Mouse (Mus musculus) limb, embryonic 11.5 days (tissue): ENCODE data around the gene Cenpc1. TPM values are rescaled to one million over a fixed set of nuclear protein-coding genes. Genes with fewer than 3 reads are reported as not detected.

Experiments
- ATAC-seq: fragments of 200-750 bp; cut with Nextera tagmentation; 2 replicates; pipeline ENCODE4 v1.8.0; 2017; ENCODE audit warnings: low read depth; ENCODE audit not compliant: insufficient number of reproducible peaks, low FRiP score, low TSS enrichment
- DNase-seq: peaks from one replicate; pipeline ENCODE4 v3.0.0-alpha.2; 2015; ENCODE audit warnings: low spot score
- H3K27ac ChIP-seq: fragments of 300-500 bp; sonication (generic); replicated peaks from 2 replicates; pipeline ENCODE4 v1.5.1; 2014; ENCODE audit warnings: low read depth, mild to moderate bottlenecking, low read length
- H3K27me3 ChIP-seq: fragments of 300-500 bp; sonication (generic); 2 replicates; pipeline ENCODE4 v1.6.1; 2014; ENCODE audit warnings: mild to moderate bottlenecking, low read length, mixed read lengths; ENCODE audit not compliant: control insufficient read depth, insufficient read depth
- H3K36me3 ChIP-seq: fragments of 300-500 bp; sonication (generic); 2 replicates; pipeline ENCODE4 v1.6.1; 2014; ENCODE audit warnings: mild to moderate bottlenecking, low read length, moderate library complexity, mixed read lengths; ENCODE audit not compliant: control insufficient read depth, insufficient read depth
- H3K4me1 ChIP-seq: fragments of 300-500 bp; sonication (generic); 2 replicates; pipeline ENCODE4 v1.6.1; 2014; ENCODE audit warnings: low read length, mixed read lengths; ENCODE audit not compliant: control insufficient read depth, insufficient read depth
- H3K4me2 ChIP-seq: fragments of 300-500 bp; sonication (generic); 2 replicates; pipeline ENCODE4 v1.6.1; 2014; ENCODE audit warnings: low read depth, mild to moderate bottlenecking, moderate library complexity; ENCODE audit not compliant: severe bottlenecking
- H3K4me3 ChIP-seq: fragments of 300-500 bp; sonication (generic); 2 replicates; pipeline ENCODE4 v1.5.1; 2014; ENCODE audit warnings: low read depth, low read length
- H3K9ac ChIP-seq: fragments of 300-500 bp; sonication (generic); 2 replicates; pipeline ENCODE4 v1.6.1; 2014; ENCODE audit warnings: mild to moderate bottlenecking, low read length
- H3K9me3 ChIP-seq: fragments of 300-500 bp; sonication (generic); 2 replicates; pipeline ENCODE4 v1.6.1; 2016; ENCODE audit warnings: low read length; ENCODE audit not compliant: control insufficient read depth
- WGBS: fragments of 180-500 bp; shearing (Covaris S2); extraction: QIAGEN DNeasy Blood & Tissue Kit; methylation state at CpG from one replicate; pipeline ENCODE4 v1.1.7; 2014; 5-methylcytosine and 5-hydroxymethylcytosine counted together
- polyA plus RNA-seq: library from polyadenylated mRNA; unstranded; fragments of >200 nt; fragmentation: Nextera tagmentation; extraction: Ambion mirVana; gene quantifications from 2 replicates; pipeline ENCODE4 v1.2.1, GENCODE M21; 2014

The Cenpc1 gene
- polyA plus RNA-seq, 1 experiment from 2014 or later = 39.7 TPM

- no peak overlapping the region for H3K4me3 ChIP-seq
- no peaks in the 10 kb centered on the region for H3K9me3 ChIP-seq
- H3K27me3 ChIP-seq = no peaks in the 10 kb centered on the region
- no peak for DNase-seq
- H3K4me1 ChIP-seq = no peaks in the 10 kb centered on the region
- no peaks in the 10 kb centered on the region for H3K36me3 ChIP-seq
- no peak overlapping the region for H3K27ac ChIP-seq
- no peak overlapping the region for H3K4me2 ChIP-seq
- ATAC-seq = no peak
- no peak overlapping the region for H3K9ac ChIP-seq
- WGBS = 83% methylated on average over 4 of the region's 4 CpGs
Observed at GRCm38 (mm10) chr5:85986734-85987515, 78.5 kb downstream of the Cenpc1 start.

- Histone ChIP-seq H3K4me3 (no peak overlapping the region), H3K9me3 (no peaks in the 10 kb centered on the region), H3K9ac (no peak overlapping the region), H3K27ac (no peak overlapping the region), H3K4me2 (no peak overlapping the region), H3K27me3 (no peaks in the 10 kb centered on the region), H3K36me3 (no peaks in the 10 kb centered on the region), H3K4me1 (no peaks in the 10 kb centered on the region)
- ATAC-seq (no peak), DNase-seq (no peak)
- WGBS = 51% methylated on average over 8 of the region's 8 CpGs
Observed at GRCm38 (mm10) chr5:85977646-85978426, 87.5 kb downstream of the Cenpc1 start.

- 91% methylated on average over 7 of the region's 7 CpGs for WGBS
- Histone ChIP-seq H3K27ac (no peak overlapping the region), H3K9ac (no peak overlapping the region), H3K4me3 (no peak overlapping the region), H3K27me3 (no peaks in the 10 kb centered on the region), H3K9me3 (no peaks in the 10 kb centered on the region), H3K4me1 (no peaks in the 10 kb centered on the region), H3K36me3 (no peaks in the 10 kb centered on the region), H3K4me2 (no peak overlapping the region)
- ATAC-seq (no peak), DNase-seq (no peak)
Observed at GRCm38 (mm10) chr5:85962791-85963190, 102.6 kb downstream of the Cenpc1 start.

Other genes starting within 250 kb of the Cenpc1 start
- 0.10 and 0.12 TPM in 2 replicates for gene Stap1, start 6.2 kb upstream of the Cenpc1 start, polyA plus RNA-seq
- 21.6 and 24.6 TPM in 2 replicates for gene Uba6, start 107.2 kb upstream of the Cenpc1 start, polyA plus RNA-seq
- not detected in 2 replicates for gene Gnrhr, start 132.3 kb upstream of the Cenpc1 start, polyA plus RNA-seq
- gene Tmprss11c, start 223.7 kb upstream of the Cenpc1 start, polyA plus RNA-seq = not detected in 2 replicates